Mouse (Mus musculus) embryonic facial prominence, embryonic 10.5 days (tissue): ENCODE measurements at regions not wholly inside any gene's neighbourhood (a gene's known extent, or its start where the extent isn't known, plus 50 kb on each side); places are given as distances from the start of the nearest gene placed in this dataset.

Experiments used
- DNase-seq: peaks from one replicate; pipeline ENCODE4 v3.0.0-alpha.2; 2017; ENCODE audit warnings: low spot score
- H3K27ac ChIP-seq: fragments of 300-500 bp; sonication (generic); replicated peaks from 2 replicates; pipeline ENCODE4 v1.5.1; 2016; ENCODE audit warnings: mild to moderate bottlenecking
- H3K27me3 ChIP-seq: fragments of 300-500 bp; sonication (generic); replicated peaks from 2 replicates; pipeline ENCODE4 v1.6.1; 2016; ENCODE audit warnings: low read depth, mild to moderate bottlenecking; ENCODE audit not compliant: poor library complexity, severe bottlenecking
- H3K36me3 ChIP-seq: fragments of 300-500 bp; sonication (generic); replicated peaks from 2 replicates; pipeline ENCODE4 v1.6.1; 2016; ENCODE audit warnings: mild to moderate bottlenecking, moderate library complexity
- H3K4me1 ChIP-seq: fragments of 300-500 bp; sonication (generic); 2 replicates; pipeline ENCODE4 v1.6.1; 2016
- H3K4me3 ChIP-seq: fragments of 300-500 bp; sonication (generic); 2 replicates; pipeline ENCODE4 v1.5.1; 2016; ENCODE audit warnings: mild to moderate bottlenecking, moderate library complexity
- H3K9me3 ChIP-seq: fragments of 300-500 bp; sonication (generic); 2 replicates; pipeline ENCODE4 v1.6.1; 2016; ENCODE audit warnings: mild to moderate bottlenecking
- WGBS: fragments of 180-500 bp; shearing (Covaris S2); methylation state at CpG from one replicate; pipeline ENCODE4 v1.1.7; 2016; 5-methylcytosine and 5-hydroxymethylcytosine counted together

DNA sequence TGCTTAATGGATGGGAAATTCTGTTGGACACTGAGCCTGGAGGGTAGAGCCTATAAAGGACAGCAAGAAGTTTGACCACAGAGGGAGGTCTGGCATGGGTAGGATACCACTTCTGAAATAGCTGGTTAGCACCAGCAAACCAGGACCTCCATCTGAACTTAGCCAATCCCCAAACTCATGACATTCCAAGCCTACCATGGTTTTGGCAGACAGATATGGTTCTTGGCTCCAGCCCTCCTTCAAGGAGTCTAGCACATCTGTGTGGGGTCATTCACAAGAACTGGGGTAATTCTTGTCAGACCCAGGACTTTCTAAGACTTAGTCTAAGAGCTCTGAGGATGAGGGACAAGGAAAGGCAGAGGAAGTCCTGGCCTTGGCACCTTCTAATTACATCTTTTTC, 187.7 kb downstream of the Phlda1 start:
- Histone ChIP-seq H3K27ac (no peak overlapping the region), H3K4me3 (no peak overlapping the region), H3K36me3 (no peaks in the 10 kb centered on the region), H3K27me3 (no peaks in the 10 kb centered on the region), H3K9me3 (0 out of 2 replicates have a peak, but pooled peaks cover 5% of the 10 kb centered on the region), H3K4me1 (peaks cover 15% of the 10 kb centered on the region)
- no peak for DNase-seq

DNA sequence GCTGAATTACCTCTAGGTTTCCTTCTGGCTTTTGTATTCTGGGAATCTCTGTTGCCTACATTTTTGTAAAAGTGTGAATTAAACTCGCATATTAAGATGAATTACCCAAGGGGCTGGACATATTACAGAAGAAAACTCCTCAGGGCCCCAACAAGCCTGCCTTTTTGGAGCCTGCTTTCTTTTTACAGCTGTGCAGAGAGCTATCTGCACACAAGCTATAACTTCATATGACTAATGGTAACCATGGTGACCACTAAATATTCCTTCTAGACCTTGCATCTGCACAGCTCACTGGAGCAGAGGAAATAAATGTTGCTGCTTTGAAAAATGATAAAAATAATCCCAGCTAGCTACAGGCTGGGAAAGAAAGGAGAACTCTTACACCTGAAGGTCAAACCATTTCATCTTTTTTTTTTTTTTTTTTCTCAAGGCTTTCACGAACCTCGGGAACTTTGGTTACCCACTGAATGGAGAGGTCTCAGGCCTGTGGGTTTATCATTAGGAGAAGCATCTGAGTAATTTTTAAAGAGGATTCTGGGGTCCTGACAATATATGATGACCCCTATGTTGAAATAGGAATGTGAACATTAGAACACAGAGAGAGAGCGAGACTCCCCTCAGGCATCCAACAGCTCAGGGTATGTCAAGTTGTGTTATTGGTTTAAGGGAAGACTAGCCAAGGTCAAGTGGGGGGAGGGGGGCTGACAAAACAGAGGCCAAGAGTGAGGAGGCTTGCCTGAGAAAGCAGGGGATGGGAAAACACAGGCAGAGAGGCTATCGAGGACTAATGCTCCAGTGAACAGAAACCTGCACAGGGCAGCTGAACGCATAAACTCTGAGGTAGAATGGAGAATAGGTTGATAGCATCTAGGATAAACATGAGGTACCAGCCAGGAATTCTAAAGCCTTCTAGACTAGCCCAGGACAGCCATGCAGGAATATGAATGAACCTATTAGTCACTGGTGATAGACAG, 188.4 kb downstream of the Phlda1 start:
- H3K9me3 ChIP-seq: 0 out of 2 replicates have a peak, but pooled peaks cover 5% of the 10 kb centered on the region
- no peak overlapping the region for H3K27ac ChIP-seq
- 64% methylated on average over 6 of the region's 6 CpGs for WGBS
- H3K27me3 ChIP-seq: no peaks in the 10 kb centered on the region
- DNase-seq: peak; percentile 35
- H3K4me3 ChIP-seq: no peak overlapping the region
- H3K36me3 ChIP-seq: no peaks in the 10 kb centered on the region
- peaks cover 18% of the 10 kb centered on the region for H3K4me1 ChIP-seq

DNA sequence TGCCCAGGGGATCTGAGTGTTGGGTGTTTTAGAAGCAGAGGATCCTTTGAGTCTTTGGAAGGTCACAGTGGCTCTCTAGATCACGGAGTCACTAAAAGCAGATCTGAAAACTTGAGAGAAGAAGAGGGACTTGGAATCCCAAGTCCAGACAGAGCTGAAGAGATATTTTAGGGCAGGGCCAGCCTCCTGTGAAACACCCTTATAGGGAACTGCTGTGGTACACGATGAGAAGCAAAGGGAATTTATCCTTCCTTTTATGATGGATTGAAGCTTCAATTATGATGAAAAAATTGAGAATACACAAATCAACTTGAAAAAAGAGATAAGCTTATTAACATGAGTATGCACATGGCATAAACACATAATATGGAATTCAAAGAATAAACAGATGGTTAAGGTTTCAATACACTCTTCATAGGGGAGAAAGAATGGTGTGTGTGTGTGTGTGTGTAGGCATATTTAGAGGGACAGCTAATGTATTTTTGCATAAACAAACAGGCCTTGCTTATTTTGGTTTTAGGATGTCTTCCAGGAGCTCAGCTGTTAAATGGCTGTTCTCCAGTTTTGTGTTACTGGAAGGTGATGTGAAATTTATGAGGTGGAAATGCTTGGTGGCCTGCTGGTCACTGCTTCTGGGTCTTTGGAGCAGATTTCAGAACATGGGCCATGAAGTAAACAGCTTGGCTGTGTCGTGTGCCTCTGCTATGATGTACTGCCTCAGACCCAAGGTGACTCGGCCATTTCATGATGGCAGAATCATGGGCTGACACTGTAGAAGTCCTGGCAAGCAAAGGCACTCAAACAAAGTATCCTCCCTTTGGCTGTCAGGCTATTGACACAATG, 190.1 kb downstream of the Phlda1 start:
- Histone ChIP-seq H3K27me3 (no peaks in the 10 kb centered on the region), H3K36me3 (no peaks in the 10 kb centered on the region), H3K4me1 (peaks cover 29% of the 10 kb centered on the region), H3K27ac (no peak overlapping the region), H3K9me3 (0 out of 2 replicates have a peak, but pooled peaks cover 5% of the 10 kb centered on the region), H3K4me3 (no peak overlapping the region)
- WGBS: 88% methylated on average over 4 of the region's 4 CpGs
- DNase-seq: no peak

DNA sequence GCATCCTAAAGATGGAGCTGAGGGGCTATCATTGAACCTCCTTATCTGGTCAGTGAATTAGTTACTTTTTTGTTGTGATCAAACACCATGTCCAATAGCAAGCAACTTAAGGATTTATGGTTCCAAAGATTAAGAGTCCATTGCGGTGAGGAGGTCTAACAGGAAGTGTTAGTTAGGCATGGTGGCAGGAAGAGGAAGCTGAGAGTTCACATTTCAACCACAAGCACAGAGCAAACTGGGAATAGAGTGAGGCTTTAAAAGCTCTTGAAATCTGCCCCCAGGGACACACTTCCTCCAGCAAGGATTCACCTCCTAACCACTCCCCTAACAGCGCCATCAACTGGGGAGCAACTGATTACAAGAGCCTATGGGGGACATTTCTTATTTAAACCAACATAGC, 190.9 kb downstream of the Phlda1 start:
- peaks cover 34% of the 10 kb centered on the region for H3K4me1 ChIP-seq
- DNase-seq: no peak
- 82% methylated on average over 2 of the region's 2 CpGs for WGBS
- H3K36me3 ChIP-seq: no peaks in the 10 kb centered on the region
- 0 out of 2 replicates have a peak, but pooled peaks cover 5% of the 10 kb centered on the region for H3K9me3 ChIP-seq
- no peak overlapping the region for H3K27ac ChIP-seq
- no peaks in the 10 kb centered on the region for H3K27me3 ChIP-seq
- H3K4me3 ChIP-seq: no peak overlapping the region

DNA sequence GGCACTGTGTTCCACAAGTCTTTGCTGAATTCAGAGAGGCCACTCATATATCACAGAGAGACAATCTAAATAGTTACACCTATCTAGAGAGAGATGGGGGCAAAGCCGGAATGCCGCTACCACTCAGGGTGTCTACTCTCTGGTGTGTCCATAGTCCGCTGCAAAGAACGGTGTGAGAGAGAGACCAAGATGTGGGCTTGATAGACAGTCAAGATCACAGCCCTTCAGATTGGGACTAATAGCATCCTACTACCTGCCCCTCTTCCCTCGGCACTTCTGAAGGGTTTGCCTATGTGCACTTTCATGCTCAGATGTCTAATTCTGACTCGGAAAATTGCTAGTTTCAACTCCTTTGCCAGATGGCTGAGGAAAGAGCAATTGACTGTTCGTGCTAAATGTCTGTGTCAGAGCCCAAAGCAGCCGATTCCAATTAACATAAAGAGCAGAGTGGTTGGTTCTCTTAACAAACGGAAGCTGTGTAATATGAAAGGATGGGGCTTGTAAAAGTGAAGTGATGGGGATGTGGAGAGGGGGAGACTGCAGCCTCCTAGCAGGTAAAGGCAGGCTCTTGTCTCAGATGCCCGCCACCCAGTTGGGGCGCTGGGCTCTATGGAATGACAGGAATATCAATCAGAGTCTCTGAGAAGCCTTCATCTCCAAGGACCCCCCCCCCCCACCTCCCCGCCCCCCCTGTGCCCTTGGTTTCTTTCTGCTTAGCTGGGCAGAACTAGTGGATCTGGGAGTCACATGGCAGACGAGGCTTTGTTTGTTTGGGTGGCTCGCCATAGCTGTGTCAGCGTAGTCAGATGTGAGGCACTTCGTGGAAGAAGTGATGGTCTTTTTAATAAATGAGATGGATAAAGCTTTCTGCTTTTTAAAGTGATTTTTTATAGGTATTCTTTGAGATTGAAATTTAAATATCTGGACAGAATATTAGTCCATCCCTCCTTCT, 193.7 kb downstream of the Phlda1 start:
- peaks cover 28% of the 10 kb centered on the region for H3K4me1 ChIP-seq
- 57% methylated on average over 16 of the region's 16 CpGs for WGBS
- H3K36me3 ChIP-seq: no peaks in the 10 kb centered on the region
- H3K27ac ChIP-seq: peak overlapping the region; percentile 77
- H3K9me3 ChIP-seq: 0 out of 2 replicates have a peak, but pooled peaks cover 5% of the 10 kb centered on the region
- H3K27me3 ChIP-seq: no peaks in the 10 kb centered on the region
- H3K4me3 ChIP-seq: peak overlapping the region; percentile 9; the same call in 1 of the 2 replicates
- DNase-seq: peak; percentile 43

DNA sequence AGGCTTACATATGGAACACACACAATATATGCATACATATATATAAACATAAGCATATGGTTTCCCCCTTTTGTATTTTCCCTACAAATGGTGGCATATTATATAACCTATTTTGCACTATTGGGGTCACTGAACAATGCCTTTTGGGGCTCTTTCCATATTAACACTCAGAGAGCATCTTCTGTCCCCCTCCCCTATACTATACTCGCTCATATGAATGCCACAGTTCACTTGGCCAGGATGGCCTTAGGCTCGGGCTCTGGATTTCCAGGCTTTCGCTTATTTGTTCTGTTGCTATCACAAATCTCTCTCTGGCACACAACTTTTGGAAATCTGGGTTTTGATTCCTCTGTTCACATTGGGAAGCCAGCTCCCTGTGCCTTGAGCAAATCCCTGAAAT, 194.5 kb downstream of the Phlda1 start:
- Histone ChIP-seq H3K27ac (peak overlapping the region; percentile 57), H3K27me3 (no peaks in the 10 kb centered on the region), H3K4me1 (peaks cover 25% of the 10 kb centered on the region), H3K36me3 (no peaks in the 10 kb centered on the region; the same call in 1 of the 2 replicates), H3K9me3 (peaks cover 8% of the 10 kb centered on the region), H3K4me3 (no peak overlapping the region)
- 81% methylated on average over 3 of the region's 3 CpGs for WGBS
- no peak for DNase-seq

DNA sequence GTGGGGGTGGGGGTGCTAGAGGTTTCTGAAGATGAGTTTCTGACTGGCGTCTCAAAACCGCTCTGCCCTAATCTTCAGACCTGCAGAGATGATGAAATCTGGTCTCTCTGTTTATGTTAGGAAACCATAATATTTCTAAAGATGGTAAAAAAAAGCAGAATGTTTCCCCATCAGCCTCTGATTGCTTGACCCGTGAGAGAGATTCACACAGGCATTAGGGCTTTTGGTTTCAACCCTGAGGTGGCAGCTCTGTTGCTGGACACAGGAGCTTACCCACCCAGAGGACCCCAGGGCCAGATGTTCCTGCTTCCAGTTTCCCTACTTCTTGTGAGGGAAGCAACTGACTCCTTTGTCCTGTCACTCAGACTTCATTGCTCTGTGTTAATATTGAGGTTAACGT, 195.1 kb downstream of the Phlda1 start:
- no peak overlapping the region for H3K4me3 ChIP-seq
- H3K36me3 ChIP-seq: no peaks in the 10 kb centered on the region; the same call in 1 of the 2 replicates
- 67% methylated on average over 4 of the region's 4 CpGs for WGBS
- H3K27ac ChIP-seq: peak overlapping the region; percentile 57
- H3K4me1 ChIP-seq: peaks cover 25% of the 10 kb centered on the region
- H3K27me3 ChIP-seq: no peaks in the 10 kb centered on the region
- peaks cover 14% of the 10 kb centered on the region for H3K9me3 ChIP-seq
- DNase-seq: no peak

DNA sequence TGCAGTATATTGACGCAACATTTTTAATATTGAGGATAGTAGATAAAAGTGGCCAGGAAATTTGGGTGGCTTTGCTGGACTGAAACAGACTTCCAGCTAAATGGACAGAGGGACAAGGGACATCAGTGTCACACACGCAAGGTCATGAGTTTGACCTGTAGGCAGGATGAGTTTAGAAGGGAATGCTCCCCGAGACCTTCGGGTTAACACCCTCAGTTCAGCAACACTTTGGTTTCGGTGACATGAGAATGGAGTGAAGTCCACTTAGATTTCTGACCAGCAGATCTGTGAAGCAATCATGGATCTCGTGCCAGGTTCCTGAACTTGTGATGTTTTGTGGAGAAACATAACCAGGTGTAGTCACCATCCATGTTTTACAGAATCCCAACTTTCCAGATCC, 196.3 kb downstream of the Phlda1 start:
- Histone ChIP-seq H3K9me3 (peaks cover 12% of the 10 kb centered on the region), H3K27me3 (no peaks in the 10 kb centered on the region), H3K4me3 (no peak overlapping the region), H3K4me1 (peaks cover 25% of the 10 kb centered on the region), H3K27ac (no peak overlapping the region), H3K36me3 (no peaks in the 10 kb centered on the region; the same call in 1 of the 2 replicates)
- DNase-seq: no peak
- WGBS: 93% methylated on average over 6 of the region's 6 CpGs

DNA sequence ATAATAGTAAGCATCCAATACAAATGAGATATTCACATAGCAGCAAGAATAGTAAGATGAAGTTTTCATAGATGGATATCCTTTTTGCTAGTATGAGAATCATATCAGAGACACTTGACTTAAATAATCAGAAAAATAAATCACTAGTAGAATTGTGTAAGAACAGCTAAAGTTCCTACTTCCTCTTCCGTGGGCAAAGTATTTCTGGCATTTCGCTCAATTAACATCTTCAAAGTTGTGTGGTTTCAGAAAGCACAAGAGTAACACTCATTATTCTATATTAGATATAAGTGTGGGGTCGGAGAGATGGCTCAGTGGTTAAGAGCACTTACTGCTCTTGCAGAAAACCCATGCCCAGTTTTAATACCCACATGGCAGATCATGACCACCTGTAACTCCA, 197.4 kb downstream of the Phlda1 start:
- Histone ChIP-seq H3K9me3 (peaks cover 11% of the 10 kb centered on the region), H3K36me3 (no peaks in the 10 kb centered on the region; the same call in 1 of the 2 replicates), H3K27ac (no peak overlapping the region), H3K27me3 (no peaks in the 10 kb centered on the region), H3K4me1 (peaks cover 25% of the 10 kb centered on the region), H3K4me3 (no peak overlapping the region)
- WGBS: 92% methylated on average over 3 of the region's 3 CpGs
- no peak for DNase-seq

DNA sequence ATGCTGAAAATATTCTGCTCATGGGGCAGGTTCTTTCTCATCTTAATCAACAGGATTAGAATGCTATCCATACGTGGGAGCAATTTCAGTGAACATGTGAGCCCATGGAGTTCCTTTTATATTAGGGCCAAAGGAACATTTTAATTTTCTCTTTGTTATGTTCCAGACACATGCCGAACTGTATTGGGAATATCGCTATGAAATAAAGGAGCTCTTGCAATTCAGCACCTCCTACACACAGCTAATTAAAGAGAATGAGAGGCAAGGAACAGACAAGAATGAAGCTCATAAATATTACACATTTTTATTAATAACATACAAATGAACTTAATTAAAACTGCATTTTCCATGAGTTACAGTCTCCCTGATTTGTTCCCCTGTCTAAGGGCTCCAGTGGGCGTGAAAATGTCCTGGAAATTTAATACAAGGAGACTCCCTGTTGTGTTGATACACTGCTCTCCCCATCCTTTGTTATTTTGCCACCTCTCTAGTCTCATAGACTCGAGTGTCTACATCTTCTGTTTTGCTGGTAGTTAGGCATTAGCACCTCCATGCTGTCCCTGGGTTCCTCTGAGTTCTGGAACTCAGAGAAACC, 205.5 kb downstream of the Phlda1 start:
- Histone ChIP-seq H3K27me3 (no peaks in the 10 kb centered on the region), H3K4me3 (no peak overlapping the region), H3K9me3 (no peaks in the 10 kb centered on the region), H3K4me1 (no peaks in the 10 kb centered on the region), H3K36me3 (no peaks in the 10 kb centered on the region), H3K27ac (no peak overlapping the region)
- 82% methylated on average over 5 of the region's 5 CpGs for WGBS
- DNase-seq: no peak

DNA sequence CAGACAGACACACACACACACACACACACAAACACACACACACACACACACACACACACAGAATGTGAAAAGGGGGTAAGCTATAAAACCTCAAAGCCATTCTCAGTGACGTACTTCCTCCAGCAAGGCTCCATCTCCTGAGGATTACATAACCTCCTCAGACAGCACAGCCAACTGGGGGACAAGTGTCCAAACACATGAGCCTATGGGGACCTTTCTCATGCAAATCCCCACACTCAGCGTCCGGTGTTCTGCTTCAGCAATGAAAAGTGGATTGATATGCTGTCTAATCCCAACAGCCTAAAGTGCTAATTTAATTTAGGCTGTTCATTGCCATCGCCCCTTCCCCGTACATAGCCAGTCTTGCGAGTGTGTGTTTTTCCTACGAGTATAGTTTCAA, 206.9 kb downstream of the Phlda1 start:
- Histone ChIP-seq H3K27me3 (no peaks in the 10 kb centered on the region), H3K9me3 (no peaks in the 10 kb centered on the region), H3K27ac (no peak overlapping the region), H3K4me1 (no peaks in the 10 kb centered on the region), H3K36me3 (no peaks in the 10 kb centered on the region), H3K4me3 (no peak overlapping the region)
- DNase-seq: no peak
- 90% methylated on average over 7 of the region's 7 CpGs for WGBS
